Mouse (Mus musculus): ENCODE results near the gene Cd70.

DNA sequence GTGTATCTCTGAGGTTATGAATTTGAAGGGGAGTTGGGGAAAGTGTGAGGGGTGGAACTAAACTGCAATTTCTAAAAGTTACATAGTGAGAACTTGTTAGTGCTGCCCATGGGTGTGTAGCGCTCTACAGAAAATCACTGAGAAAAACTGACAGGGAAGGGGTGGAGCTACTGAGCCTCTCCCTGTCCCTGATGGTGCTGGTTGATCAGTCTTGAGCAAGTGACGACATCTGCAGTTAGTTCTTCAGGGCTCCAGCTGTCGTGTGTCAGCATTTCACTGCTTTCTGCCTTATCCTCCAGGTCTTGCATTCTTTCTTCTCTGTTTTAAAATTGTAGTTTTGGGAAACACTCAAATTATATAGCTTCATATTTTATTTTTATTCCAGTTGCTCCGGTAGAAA is 23.8 kb upstream of the Cd70 start:
- TF ChIP-seq GATA1 (IDR thresholded peaks at IDR 0.05; ENCODE audit: borderline replicate concordance, low read length) (no peak), CTCF (IDR thresholded peaks at IDR 0.05; ENCODE audit: low read depth, low read length) (no peak), TAL1 (conservative IDR thresholded peaks at IDR 0.05; ENCODE audit: low read depth, low read length) (no peak)

Measured in G1E (cell line).